Mouse (Mus musculus): ENCODE data around the gene Marcksl1. TPM values are rescaled to one million over a fixed set of nuclear protein-coding genes. Genes with fewer than 3 reads are reported as not detected.

The Marcksl1 gene
- polyA plus RNA-seq, 1 experiment from 2014 or later, result 847 TPM

DNA sequence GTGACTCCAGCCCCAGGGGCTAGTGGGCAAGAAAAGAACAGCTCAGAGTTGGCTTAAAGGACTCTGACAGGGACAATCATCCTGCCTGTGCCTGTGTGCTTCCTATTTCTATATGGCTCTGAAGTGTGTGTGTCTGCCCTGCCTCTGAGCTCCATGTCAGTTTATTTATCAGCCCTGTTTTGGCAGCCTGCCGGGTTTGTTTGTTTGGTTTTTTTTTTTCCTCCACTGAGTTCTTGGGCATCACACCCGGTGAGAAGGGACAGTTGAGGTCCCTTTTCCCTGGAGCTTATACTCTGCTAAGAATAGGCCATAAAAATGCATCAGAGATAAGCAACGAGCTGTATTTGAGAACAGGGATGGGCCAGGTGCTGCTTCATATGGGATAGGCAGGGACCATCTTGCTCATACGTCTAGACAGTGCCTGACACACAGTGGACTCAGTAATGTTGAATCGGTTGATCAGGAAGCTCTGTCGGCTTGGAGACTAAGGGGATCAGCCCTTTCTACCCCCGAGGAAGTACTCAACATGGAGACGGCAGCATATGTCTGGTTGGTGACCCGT lies 11.0 kb upstream of the Marcksl1 start:
- ATAC-seq (ENCODE audit: insufficient read depth) (no peak), DNase-seq (peak; percentile 40)
- no peaks in the 10 kb centered on the region for H3K9me3 ChIP-seq (ENCODE audit: low read depth, low read length)
- no peaks in the 10 kb centered on the region for H3K27me3 ChIP-seq (ENCODE audit: insufficient read depth, low read length)
- no peaks in the 10 kb centered on the region for H3K4me1 ChIP-seq (ENCODE audit: insufficient read depth)
- WGBS, result 46% methylated on average over 9 of the region's 9 CpGs
- H3K4me3 ChIP-seq (ENCODE audit: low read depth, low read length), result no peak overlapping the region
- H3K27ac ChIP-seq (ENCODE audit: low read depth), result no peak overlapping the region
- H3K36me3 ChIP-seq (ENCODE audit: insufficient read depth), result no peaks in the 10 kb centered on the region
- H3K9ac ChIP-seq, result no peak overlapping the region
- H3K4me2 ChIP-seq, result no peak overlapping the region
- no peak for TF ChIP-seq CTCF (IDR thresholded peaks at IDR 0.05; ENCODE audit: low read depth)

GRCm38 (mm10) chr4:129502901-129503444 lies 10.4 kb upstream of the Marcksl1 start:
- H3K4me3 ChIP-seq (ENCODE audit: low read depth, low read length), result no peak overlapping the region
- H3K36me3 ChIP-seq (ENCODE audit: insufficient read depth), result no peaks in the 10 kb centered on the region
- ATAC-seq (ENCODE audit: insufficient read depth) (no peak), DNase-seq (peak; percentile 62)
- no peaks in the 10 kb centered on the region for H3K9me3 ChIP-seq (ENCODE audit: low read depth, low read length)
- H3K4me1 ChIP-seq (ENCODE audit: insufficient read depth), result no peaks in the 10 kb centered on the region
- no peak overlapping the region for H3K4me2 ChIP-seq
- 55% methylated on average over 11 of the region's 11 CpGs for WGBS
- TF ChIP-seq CTCF (IDR thresholded peaks at IDR 0.05; ENCODE audit: low read depth), result no peak
- H3K9ac ChIP-seq, result no peak overlapping the region
- no peaks in the 10 kb centered on the region for H3K27me3 ChIP-seq (ENCODE audit: insufficient read depth, low read length)
- H3K27ac ChIP-seq (ENCODE audit: low read depth), result no peak overlapping the region

GRCm38 (mm10) chr4:129505511-129505910 lies 7.9 kb upstream of the Marcksl1 start:
- Histone ChIP-seq H3K27ac (ENCODE audit: low read depth) (no peak overlapping the region), H3K36me3 (ENCODE audit: insufficient read depth) (no peaks in the 10 kb centered on the region), H3K4me3 (ENCODE audit: low read depth, low read length) (no peak overlapping the region), H3K9ac (no peak overlapping the region), H3K4me1 (ENCODE audit: insufficient read depth) (no peaks in the 10 kb centered on the region), H3K9me3 (ENCODE audit: low read depth, low read length) (no peaks in the 10 kb centered on the region), H3K4me2 (no peak overlapping the region), H3K27me3 (ENCODE audit: insufficient read depth, low read length) (no peaks in the 10 kb centered on the region)
- no peak for TF ChIP-seq CTCF (IDR thresholded peaks at IDR 0.05; ENCODE audit: low read depth)
- ATAC-seq (ENCODE audit: insufficient read depth), result no peak
- 77% methylated on average over 3 of the region's 3 CpGs for WGBS
- DNase-seq, result no peak

- Histone ChIP-seq H3K4me2 (no peak overlapping the region), H3K4me1 (ENCODE audit: insufficient read depth) (no peaks in the 10 kb centered on the region), H3K27me3 (ENCODE audit: insufficient read depth, low read length) (no peaks in the 10 kb centered on the region), H3K27ac (ENCODE audit: low read depth) (no peak overlapping the region), H3K4me3 (ENCODE audit: low read depth, low read length) (no peak overlapping the region), H3K9me3 (ENCODE audit: low read depth, low read length) (no peaks in the 10 kb centered on the region), H3K9ac (no peak overlapping the region), H3K36me3 (ENCODE audit: insufficient read depth) (no peaks in the 10 kb centered on the region)
- TF ChIP-seq CTCF (IDR thresholded peaks at IDR 0.05; ENCODE audit: low read depth), result no peak
- ATAC-seq (ENCODE audit: insufficient read depth) (no peak), DNase-seq (no peak)
- 47% methylated on average over 9 of the region's 10 CpGs for WGBS
Observed at GRCm38 (mm10) chr4:129507434-129508236, 5.7 kb upstream of the Marcksl1 start.

DNA sequence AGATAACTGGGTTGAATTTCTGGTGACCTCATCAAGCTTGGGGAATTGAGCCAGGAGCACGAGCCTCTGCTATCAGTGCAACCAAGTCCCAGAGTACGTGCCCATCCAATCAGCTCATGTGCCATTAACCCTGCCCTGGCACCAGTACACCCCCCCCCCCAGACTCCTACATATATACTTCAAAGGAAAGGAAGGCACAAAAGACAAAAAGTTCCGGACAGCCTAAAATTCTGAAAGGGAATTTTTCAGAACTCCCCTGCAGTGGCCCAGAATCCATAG lies 5.2 kb upstream of the Marcksl1 start:
- TF ChIP-seq CTCF (IDR thresholded peaks at IDR 0.05; ENCODE audit: low read depth), result no peak
- Histone ChIP-seq H3K4me2 (no peak overlapping the region), H3K27ac (ENCODE audit: low read depth) (no peak overlapping the region), H3K9ac (no peak overlapping the region), H3K36me3 (ENCODE audit: insufficient read depth) (no peaks in the 10 kb centered on the region), H3K4me1 (ENCODE audit: insufficient read depth) (0 out of 2 replicates have a peak, but pooled peaks cover 3% of the 10 kb centered on the region), H3K27me3 (ENCODE audit: insufficient read depth, low read length) (no peaks in the 10 kb centered on the region), H3K4me3 (ENCODE audit: low read depth, low read length) (no peak overlapping the region), H3K9me3 (ENCODE audit: low read depth, low read length) (no peaks in the 10 kb centered on the region)
- ATAC-seq (ENCODE audit: insufficient read depth) (no peak), DNase-seq (no peak)
- 48% methylated on average over 3 of the region's 3 CpGs for WGBS

DNA sequence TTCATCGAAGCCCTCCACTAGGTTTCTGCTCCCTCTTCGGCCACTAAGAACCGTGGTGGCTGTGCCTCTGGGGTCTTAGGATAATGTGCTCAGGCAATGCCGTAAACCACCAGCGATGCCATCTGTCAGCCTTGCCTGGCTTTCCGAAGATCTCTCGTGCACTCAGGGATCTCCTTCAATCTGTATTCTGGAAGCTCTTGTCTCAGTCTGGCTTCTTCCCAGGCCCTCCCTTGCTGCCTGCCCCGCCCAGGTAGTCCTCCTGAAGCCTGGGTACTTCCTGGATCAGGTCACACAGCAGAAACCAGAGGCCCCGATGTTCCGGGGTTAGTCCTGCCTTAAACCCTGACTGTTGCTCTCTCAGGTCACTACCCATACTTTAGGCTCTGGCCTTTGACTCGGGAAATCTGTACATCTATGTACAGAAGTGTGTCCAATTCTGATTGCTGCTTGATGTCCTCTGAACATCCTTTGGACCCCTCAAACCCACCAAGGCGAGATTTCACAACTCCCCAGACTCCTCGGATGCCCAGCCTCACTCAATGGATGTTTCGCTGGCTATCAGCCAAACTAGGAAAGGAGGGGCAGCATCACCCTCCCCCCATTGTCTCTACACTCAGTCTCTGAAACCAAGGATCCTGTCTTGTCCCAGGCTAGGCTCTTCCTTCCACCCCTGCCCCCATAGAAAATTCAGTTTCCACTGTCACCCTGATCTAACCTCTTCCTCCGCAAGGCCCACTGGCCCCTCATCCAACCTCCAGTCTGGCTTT lies 4.4 kb upstream of the Marcksl1 start:
- H3K9me3 ChIP-seq (ENCODE audit: low read depth, low read length), result no peaks in the 10 kb centered on the region
- TF ChIP-seq CTCF (IDR thresholded peaks at IDR 0.05; ENCODE audit: low read depth), result no peak
- DNase-seq (peak; percentile 43), ATAC-seq (ENCODE audit: insufficient read depth) (no peak)
- 0 out of 2 replicates have a peak, but pooled peaks cover 3% of the 10 kb centered on the region for H3K4me1 ChIP-seq (ENCODE audit: insufficient read depth)
- no peak overlapping the region for H3K4me2 ChIP-seq
- H3K9ac ChIP-seq, result no peak overlapping the region
- no peak overlapping the region for H3K4me3 ChIP-seq (ENCODE audit: low read depth, low read length)
- WGBS, result 52% methylated on average over 15 of the region's 15 CpGs
- H3K27me3 ChIP-seq (ENCODE audit: insufficient read depth, low read length), result no peaks in the 10 kb centered on the region
- no peak overlapping the region for H3K27ac ChIP-seq (ENCODE audit: low read depth)
- H3K36me3 ChIP-seq (ENCODE audit: insufficient read depth), result no peaks in the 10 kb centered on the region

DNA sequence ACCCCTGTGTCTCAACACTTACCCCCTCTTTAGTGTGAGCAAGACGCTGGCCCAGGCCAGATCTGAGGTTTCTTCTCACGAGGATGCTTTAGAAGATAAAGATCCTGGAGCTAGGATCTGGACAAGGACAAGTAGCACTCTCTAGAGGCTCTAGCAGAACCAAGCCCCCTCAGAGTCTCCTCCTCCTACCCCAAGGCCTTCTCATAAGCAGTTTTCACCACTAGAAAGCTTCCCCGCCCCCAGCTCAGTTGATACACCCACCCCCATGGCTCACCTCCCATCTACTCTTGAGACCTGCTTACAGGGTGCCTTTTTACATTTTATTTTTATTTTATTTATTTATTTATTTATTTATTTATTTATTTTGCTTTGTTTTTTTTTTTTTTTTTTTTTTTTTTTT lies 3.7 kb upstream of the Marcksl1 start:
- DNase-seq (no peak), ATAC-seq (ENCODE audit: insufficient read depth) (no peak)
- WGBS, result 62% methylated on average over 3 of the region's 3 CpGs
- no peak overlapping the region for H3K27ac ChIP-seq (ENCODE audit: low read depth)
- H3K9me3 ChIP-seq (ENCODE audit: low read depth, low read length), result no peaks in the 10 kb centered on the region
- H3K4me1 ChIP-seq (ENCODE audit: insufficient read depth), result 0 out of 2 replicates have a peak, but pooled peaks cover 3% of the 10 kb centered on the region
- H3K9ac ChIP-seq, result no peak overlapping the region
- H3K4me2 ChIP-seq, result no peak overlapping the region
- no peaks in the 10 kb centered on the region for H3K36me3 ChIP-seq (ENCODE audit: insufficient read depth)
- no peak for TF ChIP-seq CTCF (IDR thresholded peaks at IDR 0.05; ENCODE audit: low read depth)
- no peak overlapping the region for H3K4me3 ChIP-seq (ENCODE audit: low read depth, low read length)
- H3K27me3 ChIP-seq (ENCODE audit: insufficient read depth, low read length), result no peaks in the 10 kb centered on the region
